Mouse (Mus musculus) neural tube, embryonic 13.5 days (tissue): ENCODE measurements around the gene Ffar1. TPM values are rescaled to one million over a fixed set of nuclear protein-coding genes. Genes with fewer than 3 reads are reported as not detected.

ENCODE experiments used
- ATAC-seq: fragments of 200-750 bp; cut with Nextera tagmentation; 2 replicates; pipeline ENCODE4 v1.8.0; 2017; ENCODE audit warnings: low read depth, mild to moderate bottlenecking, moderate TSS enrichment, moderate library complexity
- H3K27ac ChIP-seq: fragments of 300-500 bp; sonication (generic); replicated peaks from 2 replicates; pipeline ENCODE4 v1.5.1; 2015; ENCODE audit warnings: moderate library complexity, mild to moderate bottlenecking, inconsistent platforms
- H3K27me3 ChIP-seq: fragments of 300-500 bp; sonication (generic); 2 replicates; pipeline ENCODE4 v1.6.1; 2015; ENCODE audit warnings: mild to moderate bottlenecking, inconsistent platforms
- H3K36me3 ChIP-seq: fragments of 300-500 bp; sonication (generic); 2 replicates; pipeline ENCODE4 v1.6.1; 2015; ENCODE audit warnings: mild to moderate bottlenecking, inconsistent platforms
- H3K4me1 ChIP-seq: fragments of 300-500 bp; sonication (generic); replicated peaks from 2 replicates; pipeline ENCODE4 v1.6.1; 2015; ENCODE audit warnings: inconsistent platforms
- H3K4me2 ChIP-seq: fragments of 300-500 bp; sonication (generic); 2 replicates; pipeline ENCODE4 v1.6.1; 2015; ENCODE audit warnings: inconsistent platforms, mild to moderate bottlenecking, moderate library complexity
- H3K4me3 ChIP-seq: fragments of 300-500 bp; sonication (generic); 2 replicates; pipeline ENCODE4 v1.5.1; 2015; ENCODE audit warnings: mild to moderate bottlenecking, inconsistent platforms
- H3K9ac ChIP-seq: fragments of 300-500 bp; sonication (generic); 2 replicates; pipeline ENCODE4 v1.6.1; 2015; ENCODE audit warnings: moderate library complexity, mild to moderate bottlenecking, inconsistent platforms
- H3K9me3 ChIP-seq: fragments of 300-500 bp; sonication (generic); 2 replicates; pipeline ENCODE4 v1.6.1; 2016; ENCODE audit warnings: inconsistent platforms
- WGBS: fragments of 180-500 bp; shearing (Covaris S2); methylation state at CpG from one replicate; pipeline ENCODE4 v1.1.7; 2015; 5-methylcytosine and 5-hydroxymethylcytosine counted together
- polyA plus RNA-seq: library from polyadenylated mRNA; unstranded; fragments of >200 nt; fragmentation: Nextera tagmentation; extraction: Ambion mirVana; gene quantifications from 2 replicates; pipeline ENCODE4 v1.2.1, GENCODE M21; 2015

The Ffar1 gene
- polyA plus RNA-seq, 1 experiment from 2014 or later: not detected

- Histone ChIP-seq H3K4me3 (no peak overlapping the region), H3K4me1 (no peaks in the 10 kb centered on the region), H3K27me3 (no peaks in the 10 kb centered on the region), H3K27ac (no peak overlapping the region), H3K4me2 (no peak overlapping the region), H3K9me3 (no peaks in the 10 kb centered on the region), H3K9ac (no peak overlapping the region), H3K36me3 (no peaks in the 10 kb centered on the region)
- no peak for ATAC-seq
- WGBS: 76% methylated on average over 5 of the region's 5 CpGs
These were observed 39.8 kb downstream of the Ffar1 start for GRCm38 (mm10) chr7:30821532-30821931.

GRCm38 (mm10) chr7:30820854-30821445 is 40.4 kb downstream of the Ffar1 start:
- no peak for ATAC-seq
- H3K27ac ChIP-seq: no peak overlapping the region
- H3K4me1 ChIP-seq: no peaks in the 10 kb centered on the region
- H3K4me3 ChIP-seq: no peak overlapping the region
- no peak overlapping the region for H3K4me2 ChIP-seq
- H3K36me3 ChIP-seq: no peaks in the 10 kb centered on the region
- 69% methylated on average over 7 of the region's 7 CpGs for WGBS
- H3K9me3 ChIP-seq: no peaks in the 10 kb centered on the region
- no peak overlapping the region for H3K9ac ChIP-seq
- no peaks in the 10 kb centered on the region for H3K27me3 ChIP-seq

DNA sequence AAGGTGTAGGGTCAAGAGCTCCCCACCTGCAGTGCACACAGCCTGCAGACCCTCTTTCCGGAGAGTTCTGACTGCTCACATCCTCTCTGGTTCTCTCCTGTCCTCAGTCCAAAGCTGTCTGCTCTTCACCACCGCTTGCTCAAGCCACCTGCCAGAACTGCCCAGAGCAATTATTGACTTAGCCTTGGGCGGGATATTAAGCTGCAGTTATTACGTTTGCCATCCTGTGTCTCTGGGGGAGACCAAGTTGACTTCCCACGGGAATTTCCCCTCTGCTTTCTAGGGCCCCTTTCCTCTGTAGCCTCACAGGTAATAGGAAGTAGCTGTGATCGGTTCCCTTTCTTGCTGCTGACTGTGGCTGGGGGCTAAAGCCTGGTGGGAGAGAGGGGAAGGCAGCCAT is 41.2 kb downstream of the Ffar1 start:
- no peak overlapping the region for H3K27ac ChIP-seq
- H3K27me3 ChIP-seq: no peaks in the 10 kb centered on the region
- no peak overlapping the region for H3K9ac ChIP-seq
- H3K4me3 ChIP-seq: no peak overlapping the region
- WGBS: 76% methylated on average over 6 of the region's 6 CpGs
- ATAC-seq: no peak
- H3K9me3 ChIP-seq: no peaks in the 10 kb centered on the region
- no peaks in the 10 kb centered on the region for H3K36me3 ChIP-seq
- no peak overlapping the region for H3K4me2 ChIP-seq
- no peaks in the 10 kb centered on the region for H3K4me1 ChIP-seq

GRCm38 (mm10) chr7:30812291-30812807 is 49.0 kb downstream of the Ffar1 start:
- H3K4me2 ChIP-seq: no peak overlapping the region
- H3K9ac ChIP-seq: no peak overlapping the region
- ATAC-seq: no peak
- H3K36me3 ChIP-seq: no peaks in the 10 kb centered on the region
- H3K9me3 ChIP-seq: no peaks in the 10 kb centered on the region
- no peaks in the 10 kb centered on the region for H3K4me1 ChIP-seq
- H3K27me3 ChIP-seq: no peaks in the 10 kb centered on the region
- no peak overlapping the region for H3K27ac ChIP-seq
- 64% methylated on average over 6 of the region's 6 CpGs for WGBS
- H3K4me3 ChIP-seq: no peak overlapping the region

GRCm38 (mm10) chr7:30811757-30812290 is 49.5 kb downstream of the Ffar1 start:
- Histone ChIP-seq H3K4me1 (no peaks in the 10 kb centered on the region), H3K36me3 (no peaks in the 10 kb centered on the region), H3K27ac (no peak overlapping the region), H3K9ac (no peak overlapping the region), H3K9me3 (no peaks in the 10 kb centered on the region), H3K4me3 (no peak overlapping the region), H3K4me2 (no peak overlapping the region), H3K27me3 (no peaks in the 10 kb centered on the region)
- no peak for ATAC-seq
- WGBS: 69% methylated on average over 9 of the region's 9 CpGs

DNA sequence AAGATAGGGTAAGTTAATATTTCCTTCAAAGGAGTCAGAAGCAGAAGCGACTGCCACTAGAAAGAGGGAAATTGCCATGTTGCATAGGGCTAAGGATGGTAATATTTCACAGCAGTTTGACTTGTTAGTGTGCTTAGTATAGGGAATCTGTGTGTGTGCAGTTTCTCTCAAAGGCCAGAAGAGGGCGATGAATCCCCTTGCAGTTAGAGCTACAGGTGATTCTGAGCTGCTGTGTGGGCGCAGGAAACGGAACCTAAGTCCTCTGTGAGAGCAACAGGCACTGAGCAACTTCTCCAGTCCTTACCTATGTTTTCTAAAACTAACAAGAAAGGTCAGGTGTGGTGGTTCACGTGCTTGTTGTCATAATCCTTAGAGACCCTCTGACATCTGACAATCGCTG is 51.0 kb downstream of the Ffar1 start:
- Histone ChIP-seq H3K36me3 (no peaks in the 10 kb centered on the region), H3K4me2 (no peak overlapping the region), H3K4me3 (no peak overlapping the region), H3K27ac (no peak overlapping the region), H3K9me3 (no peaks in the 10 kb centered on the region), H3K9ac (no peak overlapping the region), H3K27me3 (no peaks in the 10 kb centered on the region), H3K4me1 (no peaks in the 10 kb centered on the region)
- WGBS: 46% methylated on average over 6 of the region's 6 CpGs
- ATAC-seq: no peak

Other genes starting within 250 kb of the Ffar1 start
- 0.49 and 0.62 TPM in 2 replicates for gene Upk1a, start 248.7 kb downstream of the Ffar1 start, polyA plus RNA-seq
- 1,295 and 1,305 TPM in 2 replicates for gene Cox6b1, start 235.4 kb downstream of the Ffar1 start, polyA plus RNA-seq
- gene Etv2, start 225.7 kb downstream of the Ffar1 start, polyA plus RNA-seq: not detected in 2 replicates
- 137 and 142 TPM in 2 replicates for gene Rbm42, start 211.2 kb downstream of the Ffar1 start, polyA plus RNA-seq
- gene Haus5, start 196.6 kb downstream of the Ffar1 start, polyA plus RNA-seq: 22.0 and 22.7 TPM in 2 replicates
- gene Pmis2, start 190.0 kb downstream of the Ffar1 start, polyA plus RNA-seq: not detected in 2 replicates
- gene 2200002J24Rik, start 162.6 kb downstream of the Ffar1 start, polyA plus RNA-seq: not detected in 2 replicates
- gene Atp4a, start 149.4 kb downstream of the Ffar1 start, polyA plus RNA-seq: 0.80 and 1.6 TPM in 2 replicates
- gene Tmem147, start 132.0 kb downstream of the Ffar1 start, polyA plus RNA-seq: 253 and 272 TPM in 2 replicates
- 1.6 and 2.9 TPM in 2 replicates for gene Gapdhs, start 117.9 kb downstream of the Ffar1 start, polyA plus RNA-seq
- gene Sbsn, start 110.1 kb downstream of the Ffar1 start, polyA plus RNA-seq: 1.2 and 2.8 TPM in 2 replicates
- 1.0 TPM in 1 of 2 replicates, not detected in the other for gene Dmkn, start 97.8 kb downstream of the Ffar1 start, polyA plus RNA-seq
- gene Krtdap, start 73.7 kb downstream of the Ffar1 start, polyA plus RNA-seq: 0.85 TPM in 1 of 2 replicates, not detected in the other
- 0.32 TPM in 1 of 2 replicates, not detected in the other for gene Ffar2, start 37.8 kb downstream of the Ffar1 start, polyA plus RNA-seq
- gene Ffar3, start 5.4 kb downstream of the Ffar1 start, polyA plus RNA-seq: not detected in 2 replicates
- gene Cd22, start 18.8 kb upstream of the Ffar1 start, polyA plus RNA-seq: 0.43 TPM in 1 of 2 replicates, not detected in the other
- 2.6 and 3.1 TPM in 2 replicates for gene Mag, start 53.3 kb upstream of the Ffar1 start, polyA plus RNA-seq
- gene Hamp2, start 63.1 kb upstream of the Ffar1 start, polyA plus RNA-seq: not detected in 2 replicates
- gene Hamp, start 82.5 kb upstream of the Ffar1 start, polyA plus RNA-seq: not detected in 2 replicates
- gene Usf2, start 95.2 kb upstream of the Ffar1 start, polyA plus RNA-seq: 34.4 TPM in 2 replicates
- 17.0 and 17.6 TPM in 2 replicates for gene Lsr, start 111.9 kb upstream of the Ffar1 start, polyA plus RNA-seq
- gene Fam187b, start 112.2 kb upstream of the Ffar1 start, polyA plus RNA-seq: 0.25 and 0.53 TPM in 2 replicates
- 15.9 and 19.6 TPM in 2 replicates for gene Fxyd5, start 180.9 kb upstream of the Ffar1 start, polyA plus RNA-seq
- 181 and 239 TPM in 2 replicates for gene Fxyd7, start 189.9 kb upstream of the Ffar1 start, polyA plus RNA-seq
- gene Fxyd1, start 195.6 kb upstream of the Ffar1 start, polyA plus RNA-seq: 28.2 and 33.9 TPM in 2 replicates
- 2.0 and 2.6 TPM in 2 replicates for gene Lgi4, start 197.8 kb upstream of the Ffar1 start, polyA plus RNA-seq
- 2.2 and 2.5 TPM in 2 replicates for gene Fxyd3, start 215.1 kb upstream of the Ffar1 start, polyA plus RNA-seq